Comparison of ENCODE assay signal across 8 mouse cellular contexts in the genomic region with DNA sequence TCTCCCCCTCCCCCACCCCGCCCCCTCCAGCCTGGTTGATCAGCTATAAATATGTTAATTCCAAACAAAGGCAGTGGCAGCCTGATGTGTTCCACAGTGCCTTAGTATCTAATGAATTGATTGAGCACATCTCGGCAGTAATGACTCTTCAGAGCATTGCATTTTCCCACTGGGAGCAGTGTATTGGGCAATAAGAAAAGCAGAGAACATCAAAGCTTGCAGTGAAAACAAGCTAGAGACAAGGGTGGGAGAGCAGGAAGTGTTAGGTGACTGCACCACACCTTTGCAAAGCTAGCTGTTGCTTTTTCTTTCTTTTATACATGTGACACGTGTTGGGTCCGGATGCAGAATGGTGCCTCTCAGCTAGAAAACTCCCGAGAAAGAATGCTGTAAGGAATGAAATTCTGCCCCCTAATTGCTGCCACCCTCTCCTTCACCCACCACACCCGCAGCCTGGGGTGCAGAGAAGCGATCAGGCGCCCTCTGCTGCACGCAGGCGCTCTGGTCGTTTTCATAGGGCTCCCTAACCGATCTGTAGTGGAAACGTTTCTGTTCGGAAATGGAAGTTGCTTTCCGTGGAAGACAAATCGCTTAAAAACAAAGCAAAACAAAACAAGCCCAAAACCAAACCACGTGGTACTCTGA. TPM values are rescaled to one million over a fixed set of nuclear protein-coding genes. Genes with fewer than 3 reads are reported as not detected.
DNase-seq lines count a peak whose midpoint lies in the region; ATAC-seq and TF ChIP-seq lines count a peak whose summit lies in the region.

No protein-coding gene starts in this region.

- peaks cover 41% of the 10 kb centered on the region for H3K4me1 ChIP-seq in E14TG2a.4 (replicated peaks; ENCODE audit: low read depth, low read length)
- H3K4me1 ChIP-seq in embryonic facial prominence, embryonic 12.5 days = peaks cover 6% of the 10 kb centered on the region
- peaks cover 15% of the 10 kb centered on the region for H3K4me1 ChIP-seq in hindbrain, embryonic 16.5 days (ENCODE audit: control insufficient read depth, insufficient read depth, low read depth, low read length)
- H3K4me1 ChIP-seq in limb, embryonic 11.5 days (ENCODE audit: control insufficient read depth, insufficient read depth, low read length) = peaks cover 3% of the 10 kb centered on the region; the same call in 1 of the 2 replicates
- peaks cover 48% of the 10 kb centered on the region for H3K4me1 ChIP-seq in midbrain, embryonic 14.5 days (ENCODE audit: control insufficient read depth, insufficient read depth, low read length)
- H3K4me1 ChIP-seq in thymus, adult 2 months (replicated peaks; ENCODE audit: control insufficient read depth, insufficient read depth, low read length) = peaks cover 11% of the 10 kb centered on the region

- no peaks in the 10 kb centered on the region for H3K36me3 ChIP-seq in E14TG2a.4 (ENCODE audit: insufficient read depth, low read length)
- H3K36me3 ChIP-seq in embryonic facial prominence, embryonic 12.5 days = no peaks in the 10 kb centered on the region
- no peaks in the 10 kb centered on the region for H3K36me3 ChIP-seq in hindbrain, embryonic 16.5 days (ENCODE audit: control insufficient read depth, insufficient read depth, low read length)
- no peaks in the 10 kb centered on the region for H3K36me3 ChIP-seq in limb, embryonic 11.5 days (ENCODE audit: control insufficient read depth, insufficient read depth, low read length)
- no peaks in the 10 kb centered on the region for H3K36me3 ChIP-seq in midbrain, embryonic 14.5 days (ENCODE audit: control insufficient read depth, insufficient read depth, low read length)
- H3K36me3 ChIP-seq in thymus, adult 2 months (ENCODE audit: control insufficient read depth, insufficient read depth, low read length) = no peaks in the 10 kb centered on the region

- TF ChIP-seq CTCF in E14TG2a.4 (conservative IDR thresholded peaks at IDR 0.05; ENCODE audit: low read length) = no peak
- peak; percentile 64; the same call in 1 of the 2 replicates for TF ChIP-seq CTCF in thymus, adult 2 months (IDR thresholded peaks at IDR 0.05; ENCODE audit: borderline replicate concordance, control insufficient read depth, extremely low read depth, insufficient read depth, low read length, poor library complexity)

- no peak overlapping the region for H3K27ac ChIP-seq in embryonic facial prominence, embryonic 12.5 days
- H3K27ac ChIP-seq in hindbrain, embryonic 16.5 days (ENCODE audit: low read depth, low read length) = no peak overlapping the region
- no peak overlapping the region for H3K27ac ChIP-seq in limb, embryonic 11.5 days (replicated peaks; ENCODE audit: low read depth, low read length)
- H3K27ac ChIP-seq in midbrain, embryonic 14.5 days (replicated peaks; ENCODE audit: low read depth, low read length) = 0 out of 2 replicates have a peak overlapping the region, but pooled peaks have one; percentile 9
- H3K27ac ChIP-seq in thymus, adult 2 months (ENCODE audit: control insufficient read depth, insufficient read depth, low read length) = no peak overlapping the region

- WGBS in embryonic facial prominence, embryonic 12.5 days = 8% methylated on average over 17 of the region's 17 CpGs
- 6% methylated on average over 17 of the region's 17 CpGs for WGBS in hindbrain, embryonic 16.5 days
- 5% methylated on average over 17 of the region's 17 CpGs for WGBS in limb, embryonic 11.5 days
- WGBS in midbrain, embryonic 14.5 days = 9% methylated on average over 17 of the region's 17 CpGs
- WGBS in thymus, adult 2 months = 8% methylated on average over 17 of the region's 17 CpGs

- peak overlapping the region; percentile 26; the same call in 1 of the 2 replicates for H3K4me3 ChIP-seq in E14TG2a.4 (replicated peaks; ENCODE audit: low read length)
- H3K4me3 ChIP-seq in embryonic facial prominence, embryonic 12.5 days = no peak overlapping the region
- no peak overlapping the region for H3K4me3 ChIP-seq in hindbrain, embryonic 16.5 days (ENCODE audit: low read length)
- H3K4me3 ChIP-seq in limb, embryonic 11.5 days (ENCODE audit: low read depth, low read length) = no peak overlapping the region
- H3K4me3 ChIP-seq in midbrain, embryonic 14.5 days (replicated peaks; ENCODE audit: low read depth, low read length) = no peak overlapping the region
- H3K4me3 ChIP-seq in thymus, adult 2 months (ENCODE audit: control insufficient read depth, insufficient read depth, low read length) = no peak overlapping the region

- peaks cover 58% of the 10 kb centered on the region for H3K27me3 ChIP-seq in E14TG2a.4 (ENCODE audit: insufficient read depth, low read length)
- 0 out of 2 replicates have a peak, but pooled peaks cover 7% of the 10 kb centered on the region for H3K27me3 ChIP-seq in embryonic facial prominence, embryonic 12.5 days
- no peaks in the 10 kb centered on the region for H3K27me3 ChIP-seq in hindbrain, embryonic 16.5 days (replicated peaks; ENCODE audit: control insufficient read depth, insufficient read depth, low read length)
- no peaks in the 10 kb centered on the region for H3K27me3 ChIP-seq in limb, embryonic 11.5 days (ENCODE audit: control insufficient read depth, insufficient read depth, low read length)
- no peaks in the 10 kb centered on the region for H3K27me3 ChIP-seq in midbrain, embryonic 14.5 days (ENCODE audit: control insufficient read depth, insufficient read depth, low read length)
- no peaks in the 10 kb centered on the region for H3K27me3 ChIP-seq in thymus, adult 2 months (ENCODE audit: control insufficient read depth, insufficient read depth, low read length)

- peak overlapping the region; percentile 21; the same call in 1 of the 2 replicates for H3K4me2 ChIP-seq in embryonic facial prominence, embryonic 12.5 days (replicated peaks)
- H3K4me2 ChIP-seq in hindbrain, embryonic 16.5 days (ENCODE audit: low read length) = peak overlapping the region; percentile 38
- peak overlapping the region; percentile 32; the same call in 1 of the 2 replicates for H3K4me2 ChIP-seq in limb, embryonic 11.5 days (ENCODE audit: low read depth, severe bottlenecking)
- peak overlapping the region; percentile 21 for H3K4me2 ChIP-seq in midbrain, embryonic 14.5 days (ENCODE audit: low read length)

- H3K9ac ChIP-seq in embryonic facial prominence, embryonic 12.5 days = no peak overlapping the region
- H3K9ac ChIP-seq in hindbrain, embryonic 16.5 days (ENCODE audit: low read depth, low read length) = no peak overlapping the region
- no peak overlapping the region for H3K9ac ChIP-seq in limb, embryonic 11.5 days (ENCODE audit: low read length)
- H3K9ac ChIP-seq in midbrain, embryonic 14.5 days (replicated peaks; ENCODE audit: low read length) = no peak overlapping the region

- no peak for ATAC-seq in embryonic facial prominence, embryonic 12.5 days (ENCODE audit: insufficient number of reproducible peaks, insufficient read depth, low FRiP score, low TSS enrichment)
- ATAC-seq in hindbrain, embryonic 16.5 days = peak; percentile 80
- ATAC-seq in limb, embryonic 11.5 days (ENCODE audit: insufficient number of reproducible peaks, low FRiP score, low TSS enrichment, low read depth) = peak; percentile 63; the same call in 1 of the 2 replicates
- peak; percentile 52; the same call in 1 of the 2 replicates for ATAC-seq in midbrain, embryonic 14.5 days (ENCODE audit: low FRiP score, low TSS enrichment)

- peak; percentile 37 for DNase-seq in frontal cortex, postnatal 36 days (ENCODE audit: low spot score in 2 of 2)
- no peak for DNase-seq in frontal cortex, postnatal 25 days (ENCODE audit: low spot score in 2 of 2)
- DNase-seq in limb, embryonic 11.5 days (ENCODE audit: low spot score) = peak; percentile 68
- peak; percentile 83 for DNase-seq in midbrain, embryonic 14.5 days
- DNase-seq in thymus, adult 2 months = peak; percentile 49

- TF ChIP-seq POLR2A in thymus, adult 2 months (IDR thresholded peaks at IDR 0.05; ENCODE audit: control insufficient read depth, extremely low read depth, insufficient read depth, low read length, poor library complexity) = no peak

- no peaks in the 10 kb centered on the region for H3K9me3 ChIP-seq in E14TG2a.4 (ENCODE audit: low read length)
- H3K9me3 ChIP-seq in embryonic facial prominence, embryonic 12.5 days = no peaks in the 10 kb centered on the region
- H3K9me3 ChIP-seq in hindbrain, embryonic 16.5 days (ENCODE audit: control insufficient read depth, low read length) = no peaks in the 10 kb centered on the region
- H3K9me3 ChIP-seq in limb, embryonic 11.5 days (ENCODE audit: control insufficient read depth, low read length) = no peaks in the 10 kb centered on the region
- H3K9me3 ChIP-seq in midbrain, embryonic 14.5 days (ENCODE audit: control insufficient read depth, low read length) = no peaks in the 10 kb centered on the region

RNA-seq across cellular contexts. Expression of gene Lhcgr, which starts 38.8 kb away (rescaled TPM):
- 0.23 TPM in 1 of 2 replicates, not detected in the other for polyA plus RNA-seq in embryonic facial prominence, embryonic 12.5 days (2016; fragmentation: Nextera tagmentation; extraction: Ambion mirVana)
- 2.5 and 4.0 TPM in 2 replicates for polyA plus RNA-seq in hindbrain, embryonic 16.5 days (2015; fragmentation: Nextera tagmentation; extraction: Ambion mirVana)
- 0.10 and 0.48 TPM in 2 replicates for polyA plus RNA-seq in limb, embryonic 11.5 days (2014; fragmentation: Nextera tagmentation; extraction: Ambion mirVana)
- polyA plus RNA-seq in midbrain, embryonic 14.5 days (2014; fragmentation: Nextera tagmentation; extraction: Ambion mirVana) = 1.1 TPM in 2 replicates
- polyA plus RNA-seq in thymus, adult 2 months (2012; rRNA removed) = 0.11 TPM in 1 of 2 replicates, not detected in the other

Comparison
In these comparisons a context has a peak if more than half of its experiments do, and no peak if none do; other contexts are left out.
1. DNase-seq: peak in frontal cortex, postnatal 36 days (2 of 2), limb, embryonic 11.5 days (single experiment), midbrain, embryonic 14.5 days (single experiment) and thymus, adult 2 months (single experiment); none in frontal cortex, postnatal 25 days (0 of 2).
2. Peak in every context shown above with its lines, with median percentiles within 50 percentile points of each other: H3K4me2 ChIP-seq.